Mouse (Mus musculus): ENCODE data around the gene Pex14. TPM values are rescaled to one million over a fixed set of nuclear protein-coding genes. Genes with fewer than 3 reads are reported as not detected.

Pex14 gene
- 10 to 100 TPM; 20.5 to 33.5 TPM for polyA plus RNA-seq (2012; fragmentation: generic; extraction: Trizol)

GRCm38 (mm10) chr4:149099369-149100017 is at the start of gene Pex14:
Pex14 (minus strand) TSS chr4:149099876.

DNA sequence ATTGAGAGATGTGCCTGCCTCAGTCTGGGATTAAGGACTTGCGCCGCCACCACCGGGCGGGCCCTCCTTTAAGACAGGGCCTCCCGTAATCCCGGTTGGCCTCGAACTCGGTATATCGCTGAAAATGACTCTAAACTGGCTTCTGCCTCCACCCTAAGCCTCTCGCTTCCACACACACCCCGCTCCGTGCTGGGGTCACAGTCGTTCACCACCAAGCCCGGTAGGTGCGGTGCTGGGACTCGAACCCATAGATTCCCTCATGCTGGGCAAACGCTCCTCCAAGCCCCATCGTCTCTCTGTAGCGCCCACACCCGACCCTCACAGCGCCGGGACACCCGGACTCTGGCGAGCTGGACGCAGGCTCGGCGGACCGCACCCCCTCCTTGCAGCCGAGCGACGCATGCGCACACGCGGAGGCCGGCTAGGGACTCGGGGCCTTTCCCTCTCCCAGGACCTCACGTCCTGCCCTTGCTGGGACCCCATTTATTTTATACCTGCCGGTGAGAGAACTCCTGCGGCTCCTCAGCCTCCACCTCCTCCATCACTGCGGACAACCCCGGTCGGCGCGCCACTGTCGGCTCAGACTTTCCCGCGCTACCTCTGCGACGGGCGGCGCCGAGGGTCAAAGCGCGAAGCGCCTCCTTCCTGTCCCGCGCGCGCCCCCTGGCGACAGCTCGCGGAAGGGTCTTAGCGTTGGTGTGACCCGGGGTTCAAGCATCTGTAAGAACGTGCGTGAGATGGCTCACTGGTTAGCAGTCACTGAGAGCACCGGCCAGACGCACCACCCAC is 37.5 kb upstream of the Pex14 start, which contains the start of gene Cenps:
Gene Cenps (minus strand): TSS at position 648 of the 789 bp plus-strand sequence.

GRCm38 (mm10) chr4:149126663-149127062 is 27.0 kb upstream of the Pex14 start, which contains the start of gene Cort:
Cort (minus strand) TSS chr4:149126763.

GRCm38 (mm10) chr4:149103875-149104561 is 4.3 kb upstream of the Pex14 start, which contains the start of gene Dffa:
Dffa (plus strand) TSS chr4:149104146.

Other genes with a start within 250 kb of the Pex14 start
- gene Dffa, start 4.3 kb upstream of the Pex14 start, polyA plus RNA-seq (2012; fragmentation: generic; extraction: Trizol): 10 to 100 TPM in 1 of 2 experiments, 1 to 10 TPM in 1; 4.2 to 10.5 TPM
- gene Cort, start 26.9 kb upstream of the Pex14 start, polyA plus RNA-seq (2012; fragmentation: generic; extraction: Trizol): under 1 TPM; 0.06 to 0.35 TPM
- gene Cenps, start 37.8 kb upstream of the Pex14 start, polyA plus RNA-seq (2012; fragmentation: generic; extraction: Trizol): 10 to 100 TPM; 12.3 to 20.3 TPM
- gene Pgd, start 66.9 kb upstream of the Pex14 start, polyA plus RNA-seq (2012; fragmentation: generic; extraction: Trizol): 100 to 1,000 TPM; 196 to 249 TPM
- 1 to 10 TPM in 1 of 2 experiments, under 1 TPM in 1; 0.55 to 7.6 TPM for gene Kif1b, start 207.8 kb upstream of the Pex14 start, polyA plus RNA-seq (2012; fragmentation: generic; extraction: Trizol)

All from C3H10T1/2 (cell line).